Mouse (Mus musculus): ENCODE measurements around the gene Fbxw10. TPM values are rescaled to one million over a fixed set of nuclear protein-coding genes. Genes with fewer than 3 reads are reported as not detected.

Gene Fbxw10
- polyA plus RNA-seq, 1 experiment = 0.06 TPM

DNA sequence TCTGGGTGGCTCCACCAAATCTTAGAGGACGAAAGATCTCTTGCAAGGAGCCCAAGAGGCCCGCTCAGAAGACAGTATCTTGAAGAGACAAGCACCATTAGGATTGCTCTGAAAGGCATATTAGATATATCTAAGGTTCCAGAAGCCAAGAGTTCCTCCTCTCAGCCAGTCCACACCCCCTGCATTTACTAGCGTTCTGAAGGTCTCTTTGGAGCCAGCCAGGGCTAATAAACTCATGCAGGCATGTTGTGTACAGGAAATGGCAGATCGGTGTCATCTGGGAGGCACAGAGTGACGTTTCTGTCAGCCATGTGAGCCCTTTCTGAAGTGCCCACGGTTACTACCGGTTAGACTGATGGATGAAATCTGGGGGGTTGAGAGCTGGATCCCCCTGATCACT, 22.7 kb upstream of the Fbxw10 start:
- H3K4me3 ChIP-seq (ENCODE audit: low read depth, low read length) = 0 out of 2 replicates have a peak overlapping the region, but pooled peaks have one; percentile 5
- TF ChIP-seq CTCF (IDR thresholded peaks at IDR 0.05; ENCODE audit: extremely low read depth, insufficient read length, insufficient replicate concordance, low read depth, low read length) = no peak
- TF ChIP-seq POLR2A (IDR thresholded peaks at IDR 0.05; ENCODE audit: low read depth, low read length) = no peak

DNA sequence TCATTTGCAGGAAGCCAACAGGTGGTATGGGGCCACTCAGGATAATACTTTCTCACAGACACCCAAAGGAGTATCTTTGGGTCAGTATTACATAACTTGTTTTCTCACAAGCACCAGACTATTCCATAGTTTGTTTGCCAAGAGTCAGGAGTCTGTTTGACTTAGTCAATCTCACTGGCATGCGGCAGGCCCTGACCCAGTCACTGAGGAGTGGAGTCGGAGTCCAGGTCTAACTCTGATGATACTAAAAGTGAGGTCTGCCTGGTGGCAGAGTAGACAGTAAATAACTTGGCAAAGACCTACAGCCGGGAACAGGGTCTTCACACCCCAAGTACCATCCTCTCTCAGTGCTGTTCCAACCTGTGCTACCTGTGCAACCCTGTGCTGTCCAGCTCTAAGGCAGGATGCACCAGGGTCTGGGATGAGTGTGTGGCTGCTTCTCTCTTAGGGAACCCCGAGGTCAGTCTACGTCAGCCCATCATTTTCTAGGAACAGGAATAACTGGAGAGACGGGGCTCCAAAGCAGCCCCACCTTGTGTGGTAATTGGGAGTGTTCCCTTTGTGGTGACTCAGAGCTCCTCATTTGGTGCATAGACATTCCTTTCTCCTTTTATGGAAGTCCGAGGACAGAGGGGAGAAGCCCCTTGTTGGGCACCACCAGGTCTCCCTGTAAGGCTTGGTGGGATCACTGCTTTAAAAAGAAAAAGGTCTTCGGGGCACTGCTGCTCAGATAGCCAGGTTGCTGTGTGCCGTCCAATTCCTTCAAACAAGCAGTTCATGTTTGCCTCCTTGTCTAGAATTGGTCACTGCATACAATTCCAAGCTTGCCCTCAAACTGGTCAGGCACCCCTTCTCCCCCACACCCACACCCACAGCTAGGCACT, 21.4 kb upstream of the Fbxw10 start:
- H3K4me3 ChIP-seq (ENCODE audit: low read depth, low read length) = no peak overlapping the region
- H3K27me3 ChIP-seq (ENCODE audit: control insufficient read depth, insufficient read depth, low read length) = no peaks in the 10 kb centered on the region
- peaks cover 13% of the 10 kb centered on the region for H3K36me3 ChIP-seq (ENCODE audit: control insufficient read depth, insufficient read depth, low read length)
- H3K27ac ChIP-seq (ENCODE audit: insufficient read depth, low read depth, low read length) = peak overlapping the region; percentile 44; the same call in 1 of the 2 replicates
- no peak for TF ChIP-seq CTCF (IDR thresholded peaks at IDR 0.05; ENCODE audit: extremely low read depth, insufficient read length, insufficient replicate concordance, low read depth, low read length)
- TF ChIP-seq POLR2A (IDR thresholded peaks at IDR 0.05; ENCODE audit: low read depth, low read length) = no peak
- peaks cover 31% of the 10 kb centered on the region for H3K4me1 ChIP-seq (ENCODE audit: control insufficient read depth, insufficient read depth, insufficient read length, low read length)
- 38% methylated on average over 9 of the region's 9 CpGs for WGBS

More for the DNA sequence above, 22.7 kb upstream of the Fbxw10 start:
- Histone ChIP-seq H3K27ac (ENCODE audit: insufficient read depth, low read depth, low read length) (0 out of 2 replicates have a peak overlapping the region, but pooled peaks have one; percentile 0), H3K36me3 (ENCODE audit: control insufficient read depth, insufficient read depth, low read length) (peaks cover 5% of the 10 kb centered on the region; the same call in 1 of the 2 replicates), H3K4me1 (ENCODE audit: control insufficient read depth, insufficient read depth, insufficient read length, low read length) (peaks cover 38% of the 10 kb centered on the region), H3K27me3 (ENCODE audit: control insufficient read depth, insufficient read depth, low read length) (no peaks in the 10 kb centered on the region)
- 29% methylated on average over 7 of the region's 7 CpGs for WGBS

DNA sequence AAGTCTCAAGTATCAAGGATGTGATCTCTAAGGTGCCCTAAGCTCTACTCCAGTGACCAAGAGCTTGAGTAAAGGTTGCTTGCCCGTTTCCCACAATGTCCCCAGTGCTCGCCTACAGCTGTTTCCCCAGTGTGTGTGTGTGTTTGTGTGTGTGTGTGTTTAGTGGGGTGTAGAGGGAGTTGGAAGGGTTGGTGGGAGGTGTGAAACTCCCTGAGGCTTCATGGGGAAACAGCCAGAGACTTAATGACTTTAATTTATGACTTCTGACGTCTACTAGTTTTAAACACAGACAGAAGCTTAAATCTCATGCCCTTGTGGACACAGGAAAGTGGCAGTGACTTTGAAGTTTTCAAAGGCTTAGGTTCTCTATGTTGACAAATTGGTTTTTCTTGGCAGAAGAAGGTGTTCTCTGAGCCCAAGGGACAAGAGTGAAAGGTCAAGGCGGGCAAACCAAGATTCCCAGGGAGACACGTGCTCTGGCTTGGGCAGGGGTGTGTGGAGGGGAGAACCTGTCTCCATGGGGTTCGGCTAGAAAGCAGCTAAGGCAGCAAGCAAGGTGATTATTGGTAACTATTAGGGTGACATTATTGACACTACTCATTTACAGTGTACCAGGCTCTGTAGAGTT, 20.6 kb upstream of the Fbxw10 start:
- Histone ChIP-seq H3K4me3 (ENCODE audit: low read depth, low read length) (no peak overlapping the region), H3K27ac (ENCODE audit: insufficient read depth, low read depth, low read length) (peak overlapping the region; percentile 44; the same call in 1 of the 2 replicates), H3K36me3 (ENCODE audit: control insufficient read depth, insufficient read depth, low read length) (peaks cover 16% of the 10 kb centered on the region), H3K27me3 (ENCODE audit: control insufficient read depth, insufficient read depth, low read length) (no peaks in the 10 kb centered on the region), H3K4me1 (ENCODE audit: control insufficient read depth, insufficient read depth, insufficient read length, low read length) (peaks cover 31% of the 10 kb centered on the region)
- TF ChIP-seq CTCF (IDR thresholded peaks at IDR 0.05; ENCODE audit: extremely low read depth, insufficient read length, insufficient replicate concordance, low read depth, low read length) (no peak), POLR2A (IDR thresholded peaks at IDR 0.05; ENCODE audit: low read depth, low read length) (no peak)
- 33% methylated on average over 6 of the region's 6 CpGs for WGBS

DNA sequence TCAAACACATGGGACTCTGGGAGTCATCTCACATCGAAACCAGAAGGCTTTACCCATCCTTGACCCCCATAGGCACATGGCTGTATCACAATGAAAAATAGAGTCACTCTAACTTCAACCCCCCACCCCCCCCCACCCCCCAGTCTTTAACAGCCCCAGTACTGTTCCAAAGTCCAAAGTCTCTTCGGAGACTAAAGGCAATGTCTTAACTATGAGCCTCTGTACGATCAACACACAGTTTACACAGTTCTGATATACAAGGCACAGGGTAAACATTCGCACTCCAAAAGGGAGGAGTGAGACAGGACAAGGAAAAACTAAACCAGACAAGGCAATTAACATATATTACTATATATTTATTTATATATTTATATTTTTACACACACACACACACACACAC, 19.7 kb upstream of the Fbxw10 start:
- TF ChIP-seq CTCF (IDR thresholded peaks at IDR 0.05; ENCODE audit: extremely low read depth, insufficient read length, insufficient replicate concordance, low read depth, low read length) (no peak), POLR2A (IDR thresholded peaks at IDR 0.05; ENCODE audit: low read depth, low read length) (no peak)
- Histone ChIP-seq H3K4me1 (ENCODE audit: control insufficient read depth, insufficient read depth, insufficient read length, low read length) (peaks cover 31% of the 10 kb centered on the region), H3K27ac (ENCODE audit: insufficient read depth, low read depth, low read length) (peak overlapping the region; percentile 44), H3K27me3 (ENCODE audit: control insufficient read depth, insufficient read depth, low read length) (no peaks in the 10 kb centered on the region), H3K4me3 (ENCODE audit: low read depth, low read length) (no peak overlapping the region), H3K36me3 (ENCODE audit: control insufficient read depth, insufficient read depth, low read length) (peaks cover 25% of the 10 kb centered on the region)
- 36% methylated on average over 4 of the region's 4 CpGs for WGBS

DNA sequence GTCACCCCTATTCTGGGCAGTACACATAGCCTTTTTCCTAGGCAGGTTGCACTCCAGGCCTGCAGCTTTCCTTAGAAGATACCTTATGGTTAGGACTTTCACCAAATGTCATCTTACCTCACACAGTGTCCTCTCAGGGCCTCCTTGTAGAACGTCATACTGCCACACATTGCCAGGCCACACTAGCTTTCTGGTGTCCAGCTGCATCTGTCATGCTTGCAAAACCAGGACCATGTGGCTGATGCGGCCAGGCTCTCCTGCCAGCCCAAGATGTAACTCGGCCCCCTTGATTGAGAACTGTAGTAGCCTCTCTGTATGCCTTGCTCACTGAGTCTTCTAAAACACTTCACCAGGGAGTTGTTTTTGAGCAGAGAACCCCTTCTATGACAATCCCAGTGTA, 19.0 kb upstream of the Fbxw10 start:
- no peak overlapping the region for H3K4me3 ChIP-seq (ENCODE audit: low read depth, low read length)
- no peak overlapping the region for H3K27ac ChIP-seq (ENCODE audit: insufficient read depth, low read depth, low read length)
- H3K36me3 ChIP-seq (ENCODE audit: control insufficient read depth, insufficient read depth, low read length) = peaks cover 30% of the 10 kb centered on the region
- no peaks in the 10 kb centered on the region for H3K27me3 ChIP-seq (ENCODE audit: control insufficient read depth, insufficient read depth, low read length)
- 80% methylated on average over 3 of the region's 3 CpGs for WGBS
- TF ChIP-seq CTCF (IDR thresholded peaks at IDR 0.05; ENCODE audit: extremely low read depth, insufficient read length, insufficient replicate concordance, low read depth, low read length) = no peak
- TF ChIP-seq POLR2A (IDR thresholded peaks at IDR 0.05; ENCODE audit: low read depth, low read length) = no peak
- peaks cover 29% of the 10 kb centered on the region for H3K4me1 ChIP-seq (ENCODE audit: control insufficient read depth, insufficient read depth, insufficient read length, low read length)

DNA sequence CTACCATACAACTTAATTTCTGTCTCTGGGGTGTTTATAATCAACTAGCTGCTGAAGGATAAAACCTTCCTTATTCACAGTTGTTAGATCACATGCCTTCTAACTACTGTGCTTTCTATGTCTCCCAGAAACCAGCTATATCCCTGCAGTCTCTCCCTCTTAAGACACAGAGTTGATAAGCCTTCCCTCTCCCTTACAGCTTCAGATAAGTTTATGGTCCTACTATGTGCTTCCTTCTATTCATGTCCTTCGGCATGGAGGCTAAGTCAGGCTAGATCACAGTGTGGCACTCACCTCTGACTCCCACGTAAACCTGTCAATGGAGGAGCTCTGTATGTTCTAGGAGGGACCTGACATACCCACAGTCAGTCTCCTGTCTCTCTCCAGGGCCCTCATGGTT, 16.5 kb upstream of the Fbxw10 start:
- 94% methylated on average over 2 of the region's 2 CpGs for WGBS
- TF ChIP-seq POLR2A (IDR thresholded peaks at IDR 0.05; ENCODE audit: low read depth, low read length) (no peak), CTCF (IDR thresholded peaks at IDR 0.05; ENCODE audit: extremely low read depth, insufficient read length, insufficient replicate concordance, low read depth, low read length) (no peak)

DNA sequence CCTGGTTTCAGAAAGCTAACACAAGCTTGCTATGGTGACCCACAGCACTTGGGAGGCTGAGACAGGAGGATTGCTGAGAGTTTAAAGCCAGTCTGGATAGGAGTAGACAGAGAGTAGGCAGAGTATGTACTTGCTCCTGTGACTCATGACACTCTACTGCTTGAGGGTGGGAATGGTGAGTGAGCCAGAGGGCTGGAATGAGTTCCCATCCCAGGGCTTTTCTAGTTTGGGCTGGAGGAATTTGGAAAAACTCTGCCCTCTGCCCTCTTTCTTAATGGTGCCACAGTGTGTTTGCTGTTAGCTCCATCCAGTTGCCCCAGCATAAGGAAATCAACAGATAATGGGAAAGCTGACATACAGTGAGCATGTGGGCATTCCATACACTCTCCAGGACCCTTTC, 15.0 kb upstream of the Fbxw10 start:
- H3K27me3 ChIP-seq (ENCODE audit: control insufficient read depth, insufficient read depth, low read length) = no peaks in the 10 kb centered on the region
- no peak overlapping the region for H3K4me3 ChIP-seq (ENCODE audit: low read depth, low read length)
- peaks cover 4% of the 10 kb centered on the region; the same call in 1 of the 2 replicates for H3K4me1 ChIP-seq (ENCODE audit: control insufficient read depth, insufficient read depth, insufficient read length, low read length)
- peaks cover 52% of the 10 kb centered on the region for H3K36me3 ChIP-seq (ENCODE audit: control insufficient read depth, insufficient read depth, low read length)
- no peak for TF ChIP-seq POLR2A (IDR thresholded peaks at IDR 0.05; ENCODE audit: low read depth, low read length)
- no peak for TF ChIP-seq CTCF (IDR thresholded peaks at IDR 0.05; ENCODE audit: extremely low read depth, insufficient read length, insufficient replicate concordance, low read depth, low read length)
- no peak overlapping the region for H3K27ac ChIP-seq (ENCODE audit: insufficient read depth, low read depth, low read length)

More for the DNA sequence above, 16.5 kb upstream of the Fbxw10 start:
- Histone ChIP-seq H3K4me3 (ENCODE audit: low read depth, low read length) (no peak overlapping the region), H3K4me1 (ENCODE audit: control insufficient read depth, insufficient read depth, insufficient read length, low read length) (peaks cover 13% of the 10 kb centered on the region), H3K27me3 (ENCODE audit: control insufficient read depth, insufficient read depth, low read length) (no peaks in the 10 kb centered on the region), H3K27ac (ENCODE audit: insufficient read depth, low read depth, low read length) (no peak overlapping the region), H3K36me3 (ENCODE audit: control insufficient read depth, insufficient read depth, low read length) (peaks cover 42% of the 10 kb centered on the region)
